Mouse (Mus musculus): Measurements from ENCODE around the gene Ddx60. TPM values are rescaled to one million over a fixed set of nuclear protein-coding genes. Genes with fewer than 3 reads are reported as not detected.

Gene Ddx60
- total RNA-seq, 2 experiments from 2014 or later: 2.3 to 6.5 TPM

- DNase-seq: peak; percentile 44
These were observed 58.0 kb downstream of the Ddx60 start for GRCm38 (mm10) chr8:61985703-61986475.

- DNase-seq: no peak
These were observed 61.6 kb downstream of the Ddx60 start for GRCm38 (mm10) chr8:61989464-61989863.

- DNase-seq: no peak
These were observed 64.9 kb downstream of the Ddx60 start for GRCm38 (mm10) chr8:61992796-61993195.

- DNase-seq: no peak
These were observed 69.2 kb downstream of the Ddx60 start for GRCm38 (mm10) chr8:61997125-61997524.

- DNase-seq: no peak
These were observed 86.3 kb downstream of the Ddx60 start for GRCm38 (mm10) chr8:62014166-62014565.

GRCm38 (mm10) chr8:62014582-62014981 is 86.7 kb downstream of the Ddx60 start:
- DNase-seq: no peak

- DNase-seq: no peak
These were observed 106.5 kb downstream of the Ddx60 start for GRCm38 (mm10) chr8:62034351-62034750.

- DNase-seq: peak; percentile 10
These were observed 118.9 kb downstream of the Ddx60 start for GRCm38 (mm10) chr8:62046809-62047208.

GRCm38 (mm10) chr8:62060357-62060756 is 132.5 kb downstream of the Ddx60 start:
- DNase-seq: peak; percentile 16

GRCm38 (mm10) chr8:62068305-62068704 is 140.4 kb downstream of the Ddx60 start:
- no peak for DNase-seq

- DNase-seq: no peak
These were observed 152.4 kb downstream of the Ddx60 start for GRCm38 (mm10) chr8:62080195-62080802.

GRCm38 (mm10) chr8:62081804-62082203 is 153.9 kb downstream of the Ddx60 start:
- DNase-seq: no peak

Other genes with a start within 250 kb of the Ddx60 start
- gene Palld, start 25.4 kb upstream of the Ddx60 start, total RNA-seq (2021): 10 to 100 TPM; 32.3 to 37.3 TPM
- not detected for gene Anxa10, start 195.1 kb downstream of the Ddx60 start, total RNA-seq (2021)